Mouse (Mus musculus) right cerebral cortex, postnatal 25 days (tissue): ENCODE data around the gene Clnk.

Experiments
- DNase-seq: peaks from one replicate; pipeline ENCODE4 v3.0.0; 2022

Clnk gene

DNA sequence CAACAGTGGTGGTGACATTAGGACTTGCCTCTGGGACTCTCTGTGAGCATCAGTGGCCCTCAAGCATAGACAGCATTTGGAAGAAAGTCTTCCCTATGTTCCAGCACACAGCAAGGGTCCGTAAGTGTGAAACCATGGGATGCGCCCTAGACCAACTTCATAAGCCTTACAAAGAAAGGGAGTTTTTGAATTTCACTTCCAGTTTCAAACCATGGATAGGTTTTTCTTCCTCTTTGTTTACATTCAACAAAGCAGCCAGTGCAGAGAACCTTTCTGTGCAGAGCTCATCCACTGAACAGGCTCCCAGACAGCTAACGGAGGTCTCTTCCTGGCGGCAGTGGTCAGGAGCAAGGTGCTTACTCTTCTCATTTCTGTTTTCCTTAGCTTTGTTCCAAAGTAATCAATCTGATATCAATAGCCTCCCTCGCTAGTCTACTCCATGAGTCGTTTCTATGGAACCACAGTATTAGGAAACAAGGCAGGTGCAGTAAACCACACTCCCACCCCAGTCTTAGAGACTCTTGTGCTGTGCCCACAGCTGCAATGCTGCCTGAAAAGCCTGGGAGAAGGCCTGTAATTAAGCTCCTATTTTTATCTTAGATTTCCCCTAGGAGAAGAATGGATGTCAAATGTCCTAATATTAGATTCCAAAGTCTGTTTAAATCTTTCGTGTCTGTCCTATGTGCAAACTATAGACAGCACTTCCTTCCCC, 169.1 kb downstream of the Clnk start:
- DNase-seq = no peak

DNA sequence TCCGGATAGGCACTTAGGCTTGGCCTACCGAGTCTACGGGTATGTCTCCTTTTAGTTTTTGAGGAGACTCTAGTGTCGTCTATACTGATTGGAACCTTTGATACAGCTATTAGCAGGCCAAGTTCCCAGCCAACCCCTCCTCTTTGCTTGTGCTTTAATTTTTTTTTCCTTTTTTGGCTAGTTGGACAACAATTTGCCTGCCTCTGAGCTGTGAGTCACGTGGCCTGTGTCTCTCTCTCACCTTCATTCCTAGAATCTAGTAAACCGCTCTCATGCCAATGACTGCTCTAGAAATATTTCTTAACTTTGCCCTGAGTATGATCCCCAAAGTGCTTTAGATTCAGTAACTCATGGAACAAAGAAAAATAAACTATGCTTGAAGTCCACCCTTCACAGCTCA, 173.7 kb downstream of the Clnk start:
- DNase-seq = no peak

DNA sequence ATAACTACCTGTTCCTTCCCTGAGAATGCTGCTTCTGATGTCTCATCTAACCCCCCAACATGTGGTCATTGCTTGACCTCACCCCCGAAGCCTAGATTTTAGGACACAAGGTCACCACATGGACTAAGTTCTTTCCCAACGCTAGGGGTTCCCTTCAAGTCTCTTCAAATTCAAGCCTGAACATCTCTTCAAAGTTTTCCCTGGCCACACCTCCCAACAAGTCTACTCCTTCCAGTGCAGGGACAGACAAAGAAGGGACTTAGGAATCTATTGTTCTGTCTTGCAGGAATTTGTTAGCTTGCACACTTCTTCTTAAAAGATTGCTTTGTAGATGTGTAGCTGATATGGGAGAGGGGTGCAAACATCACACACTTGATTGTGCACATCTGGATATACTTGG, 174.5 kb downstream of the Clnk start:
- DNase-seq = no peak

DNA sequence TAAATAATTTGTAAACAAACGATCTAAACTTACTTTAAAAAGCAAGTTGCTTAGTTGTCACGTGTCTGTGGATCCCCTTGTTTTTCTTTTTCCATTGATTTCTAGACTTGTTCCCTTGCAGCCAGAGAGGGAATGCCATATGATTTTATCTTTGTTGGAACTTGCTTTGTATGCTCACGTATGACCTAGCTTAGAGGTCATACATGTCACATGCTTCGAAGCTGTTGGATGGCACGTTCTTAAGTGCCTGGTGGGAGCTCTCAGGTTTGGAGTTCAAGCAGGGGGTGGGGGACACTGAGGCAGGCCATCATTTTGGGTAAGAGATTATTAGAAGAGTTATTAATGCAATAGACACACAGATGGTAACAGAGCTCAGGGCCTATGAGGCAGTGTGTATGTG, 178.1 kb downstream of the Clnk start:
- no peak for DNase-seq

DNA sequence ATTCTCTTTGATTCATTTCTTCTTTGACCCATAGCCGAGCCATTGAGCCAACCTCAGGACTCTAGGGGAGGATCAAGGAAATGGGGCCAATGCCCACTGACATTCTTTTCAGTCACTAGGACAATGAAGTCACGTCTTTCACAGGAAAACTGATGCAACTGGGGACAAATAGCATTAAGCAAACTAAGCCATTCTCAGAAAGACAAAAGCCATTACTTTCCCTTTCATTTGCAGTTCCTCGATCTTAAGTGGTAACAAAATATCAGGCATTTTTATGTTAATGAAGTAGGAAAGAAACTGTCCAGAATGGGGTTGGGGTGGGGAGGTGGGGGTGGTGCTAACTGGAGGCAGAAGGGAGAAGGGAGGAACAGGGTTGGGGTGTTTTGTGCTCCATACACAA, 178.6 kb downstream of the Clnk start:
- DNase-seq = no peak

DNA sequence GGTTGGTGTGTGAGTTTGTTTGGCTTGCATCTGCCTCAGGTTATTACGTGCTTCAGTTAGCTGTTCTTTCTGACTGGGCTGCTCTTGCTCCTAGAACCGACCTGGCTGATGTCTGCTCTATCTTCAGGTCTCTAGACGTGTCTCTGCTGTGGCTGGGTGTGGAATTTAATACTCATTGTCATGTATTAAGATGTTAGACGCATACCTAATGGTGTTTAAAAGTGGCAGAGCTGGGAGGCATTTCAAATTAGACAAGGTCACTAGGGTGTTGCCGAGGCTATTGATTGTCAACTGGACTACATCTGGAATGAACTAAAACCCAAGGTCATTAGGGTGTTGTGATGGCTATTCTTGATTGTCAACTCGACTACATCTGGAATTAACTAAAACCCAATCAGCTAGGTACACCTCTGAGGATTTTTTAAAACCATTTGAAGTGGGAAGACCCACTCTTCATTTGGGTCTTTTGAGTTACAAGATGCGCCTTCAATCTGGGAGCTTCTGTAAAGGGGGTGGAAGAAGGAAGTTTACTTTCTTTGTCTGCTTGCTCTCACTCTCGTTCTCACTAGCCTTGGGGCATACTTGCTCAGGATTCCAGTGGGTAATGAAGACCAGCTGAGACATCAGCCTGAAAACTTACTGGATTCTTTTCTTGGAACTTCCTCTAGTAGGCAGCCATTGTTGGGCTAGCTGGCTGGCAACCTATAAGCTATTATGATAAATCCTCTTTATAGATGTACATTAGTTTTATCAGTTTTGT, 179.8 kb downstream of the Clnk start:
- DNase-seq = no peak

DNA sequence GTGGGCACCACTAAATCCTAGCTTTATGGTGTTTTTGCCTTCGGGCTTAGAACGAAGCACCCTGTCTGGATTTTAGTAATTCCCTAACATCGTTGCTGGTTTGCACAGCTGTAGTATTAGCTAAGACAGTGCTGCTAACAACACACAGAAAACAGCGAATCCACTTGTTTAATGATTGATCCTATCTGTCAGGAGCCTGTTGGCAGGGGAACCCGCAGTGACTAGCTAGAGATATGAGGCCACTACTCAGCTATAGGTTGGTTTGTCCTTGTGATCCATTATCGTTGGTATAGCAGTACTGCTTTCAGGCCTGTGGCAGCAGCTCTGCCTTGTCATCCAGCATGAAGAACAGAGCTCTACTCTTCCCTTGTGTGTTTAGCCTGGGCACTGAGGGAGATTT, 183.8 kb downstream of the Clnk start:
- no peak for DNase-seq

DNA sequence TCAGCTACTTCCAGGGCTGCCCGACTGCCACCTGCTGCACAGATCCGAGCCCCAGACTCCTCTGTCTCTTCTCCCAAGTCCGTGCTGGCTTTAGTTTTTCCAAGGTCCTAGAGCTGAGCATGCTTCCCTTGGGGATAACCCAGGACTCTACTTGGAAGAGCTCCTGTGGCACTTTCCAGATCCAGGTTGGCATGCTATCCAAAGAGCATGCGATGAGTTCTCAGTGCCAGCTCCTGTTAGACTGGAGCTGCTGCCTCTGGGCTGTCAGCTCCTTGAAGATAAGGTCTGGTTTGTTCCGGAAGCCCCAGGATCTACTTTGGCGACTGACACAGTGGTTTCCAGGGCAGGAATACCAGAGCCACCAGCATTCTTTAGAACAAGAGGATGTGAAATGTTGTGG, 187.4 kb downstream of the Clnk start:
- DNase-seq = no peak

DNA sequence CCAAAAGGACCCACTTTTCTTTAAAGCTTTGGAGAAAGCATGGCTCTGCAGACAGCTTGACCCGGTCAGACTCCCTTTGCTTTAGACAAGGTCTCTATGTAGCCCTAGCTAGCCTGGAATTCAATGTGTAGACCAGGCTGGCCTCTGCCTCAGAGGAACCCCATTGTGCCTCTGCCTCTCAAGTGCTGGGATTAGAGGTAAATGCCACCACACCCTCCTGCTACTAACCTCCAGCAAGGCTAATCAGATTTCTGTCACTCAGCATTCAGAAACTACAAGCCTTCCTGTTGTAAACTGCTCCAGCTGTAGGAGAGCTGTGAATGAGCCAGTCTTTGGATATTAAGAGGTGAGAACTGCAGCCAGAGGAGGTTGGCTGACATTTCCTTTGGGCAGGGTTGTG, 188.9 kb downstream of the Clnk start:
- DNase-seq = no peak

DNA sequence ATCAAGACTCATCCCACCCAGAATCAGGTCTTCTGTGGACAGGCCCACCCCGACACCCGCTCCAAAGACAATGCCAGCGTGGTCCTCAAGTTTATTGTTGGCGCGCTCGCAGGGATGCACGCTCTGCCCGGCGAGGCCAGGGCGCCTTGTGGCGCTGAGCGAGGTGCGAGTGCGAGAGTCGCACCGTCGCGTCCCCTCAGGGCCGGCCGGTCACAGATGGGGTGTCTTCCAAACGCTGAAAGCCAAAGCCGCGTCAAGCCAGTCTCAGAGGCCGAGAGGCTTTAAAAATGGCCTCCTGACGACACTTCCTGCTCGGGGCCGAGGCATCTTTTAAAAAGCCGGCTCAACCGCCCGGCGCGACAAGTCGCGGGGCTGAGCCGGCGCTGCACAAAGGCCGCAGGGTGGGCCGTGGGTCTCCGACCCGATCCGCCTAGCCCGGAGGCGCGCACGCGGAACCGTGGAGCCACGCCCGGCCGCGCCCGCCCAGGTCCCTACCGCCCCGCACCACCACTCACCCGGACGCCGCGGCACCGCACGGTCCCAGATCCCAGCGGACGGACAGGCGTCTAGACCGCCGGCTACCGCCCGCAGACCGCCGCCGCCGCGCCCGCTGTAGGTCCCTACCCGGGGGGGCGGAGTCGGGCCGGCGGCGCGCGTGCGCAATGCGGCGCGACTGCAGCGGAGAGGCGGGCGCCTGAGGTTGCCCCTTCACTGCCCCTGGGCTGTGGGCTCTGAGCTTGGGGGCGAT, 192.3 kb downstream of the Clnk start, which contains the start of gene Zfp518b:
TSS of gene Zfp518b (minus strand) at position 663 of the 748 bp plus-strand sequence.
- DNase-seq = peak; percentile 83

DNA sequence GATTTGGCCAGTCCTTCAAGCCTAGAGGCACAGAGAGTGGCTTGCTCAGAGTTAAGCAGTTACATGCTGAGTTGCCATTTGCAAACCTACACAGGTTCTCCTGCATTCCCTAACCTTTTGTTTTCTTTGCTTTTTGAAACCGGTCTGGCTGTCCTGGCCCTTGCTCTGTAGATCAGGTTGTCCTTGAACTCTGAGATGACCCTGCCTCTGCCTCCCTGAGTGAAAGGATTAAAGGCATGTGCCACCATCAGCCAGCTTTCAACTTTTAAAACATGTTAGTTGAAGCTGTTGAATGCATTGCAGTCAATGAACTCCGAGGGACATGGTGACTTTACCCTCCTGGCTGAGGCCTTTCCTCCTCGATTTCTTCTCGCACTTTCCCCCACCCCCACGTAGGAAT, 217.8 kb downstream of the Clnk start:
- DNase-seq = no peak
